Mouse (Mus musculus) retina, postnatal 7 days (tissue): ENCODE results near the gene Dlg5.

Experiments
- DNase-seq: peaks from one replicate; pipeline ENCODE4 v3.0.0-alpha.2; 2012; ENCODE audit warnings: low read depth, low spot score

Dlg5 gene

DNA sequence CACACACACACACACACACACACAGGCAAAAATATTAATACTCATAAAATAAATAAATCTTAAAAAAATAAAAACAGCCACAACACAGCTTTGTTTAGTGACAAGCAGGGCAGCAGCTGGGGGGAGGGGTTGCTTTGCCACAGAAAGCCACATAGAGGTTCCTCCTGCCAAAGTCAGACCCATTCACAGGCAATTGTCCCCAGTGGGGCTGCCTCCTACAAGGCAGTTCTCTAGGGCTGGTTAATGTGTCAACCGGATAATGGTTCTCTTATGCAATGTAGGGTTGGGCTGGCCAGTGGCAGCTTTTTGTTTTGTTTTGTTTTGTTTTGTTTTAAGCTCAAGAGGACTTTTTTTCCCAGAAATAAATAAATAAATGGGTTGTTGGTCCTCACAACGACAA lies 11.3 kb downstream of the Dlg5 start:
- no peak for DNase-seq

DNA sequence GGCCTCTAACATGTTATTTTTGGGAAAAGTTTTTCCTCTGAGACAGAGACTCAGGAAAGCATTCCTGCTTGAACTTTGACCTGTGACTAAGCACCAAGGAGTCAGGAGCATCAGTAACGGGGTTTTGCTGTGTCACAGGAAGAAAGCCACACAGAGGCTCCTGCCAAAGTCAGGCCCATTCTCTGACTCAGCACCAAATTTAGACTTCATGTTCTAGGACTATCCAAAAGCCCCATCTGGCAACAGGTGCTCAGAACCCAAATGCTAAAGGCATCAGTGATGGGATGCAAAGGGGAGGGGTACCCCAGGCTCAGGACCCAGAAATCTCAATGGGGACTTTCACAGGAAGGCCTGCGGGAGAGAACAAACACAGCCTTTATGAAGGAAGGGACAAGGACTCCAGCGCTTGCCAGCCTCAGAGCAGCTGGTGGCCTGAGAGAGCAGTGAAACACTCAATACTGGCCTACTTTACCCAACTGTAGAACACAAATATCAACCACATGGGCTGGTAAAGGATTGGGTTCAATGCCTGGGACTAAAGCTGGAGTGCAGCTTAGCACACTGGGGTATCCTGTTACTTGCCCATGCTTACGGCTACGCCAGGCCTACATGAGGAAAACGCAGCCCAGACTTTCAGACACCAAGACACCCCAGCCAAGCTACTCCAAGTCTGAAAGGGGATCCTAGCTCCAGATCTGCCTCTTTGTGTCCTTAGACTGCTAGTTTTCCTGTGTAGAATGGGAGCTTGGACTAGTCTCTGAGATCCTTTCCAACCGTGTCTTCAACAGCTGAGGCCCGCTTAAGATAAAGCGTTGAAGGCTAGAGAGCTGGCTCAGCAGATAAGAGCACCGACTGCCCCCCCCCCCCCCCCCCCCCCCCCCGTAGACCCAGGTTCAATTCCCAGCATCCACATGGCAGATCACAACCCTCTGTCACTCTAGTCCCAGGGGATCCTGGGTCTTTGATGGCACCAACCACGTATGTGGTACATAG lies 12.8 kb downstream of the Dlg5 start:
- DNase-seq: no peak

DNA sequence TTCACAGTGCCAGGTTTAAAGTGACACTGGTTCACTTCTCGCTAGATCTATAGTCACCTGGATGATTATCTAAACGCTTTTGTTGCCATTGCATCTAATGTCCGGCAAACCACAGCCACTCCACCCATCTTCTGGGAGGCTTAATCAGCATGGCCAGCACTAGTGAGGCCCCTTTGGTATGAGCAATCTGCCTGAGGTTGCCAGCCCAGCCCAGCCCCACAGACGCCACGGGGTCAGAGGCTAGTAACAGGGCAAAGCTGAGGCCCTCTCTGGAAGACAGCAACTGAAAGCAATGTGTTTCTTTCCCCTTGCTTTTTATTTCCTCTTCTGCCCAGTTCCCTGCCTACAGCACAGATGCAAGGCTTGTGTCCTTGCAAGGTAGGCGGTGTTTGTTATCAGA lies 17.2 kb downstream of the Dlg5 start:
- DNase-seq: no peak

DNA sequence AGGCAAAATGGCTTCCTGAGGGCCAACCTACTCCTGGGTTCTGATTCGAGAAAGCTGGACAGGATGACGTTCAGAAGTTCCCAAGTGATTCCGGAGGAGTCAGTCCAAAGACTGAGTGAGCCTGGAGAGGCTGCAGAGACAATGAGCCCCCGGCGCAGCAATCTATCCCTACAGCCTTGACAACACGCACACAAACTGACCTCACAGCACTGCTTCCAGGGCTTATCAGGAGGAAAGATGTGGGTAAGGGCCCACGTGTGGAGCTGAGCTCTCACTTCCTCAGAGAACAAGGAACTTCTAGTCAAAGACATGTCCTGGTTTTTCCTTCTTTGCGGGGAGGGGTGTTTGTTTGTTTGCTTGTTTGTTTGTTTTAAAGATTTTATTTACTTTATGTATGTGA lies 18.7 kb downstream of the Dlg5 start:
- no peak for DNase-seq

DNA sequence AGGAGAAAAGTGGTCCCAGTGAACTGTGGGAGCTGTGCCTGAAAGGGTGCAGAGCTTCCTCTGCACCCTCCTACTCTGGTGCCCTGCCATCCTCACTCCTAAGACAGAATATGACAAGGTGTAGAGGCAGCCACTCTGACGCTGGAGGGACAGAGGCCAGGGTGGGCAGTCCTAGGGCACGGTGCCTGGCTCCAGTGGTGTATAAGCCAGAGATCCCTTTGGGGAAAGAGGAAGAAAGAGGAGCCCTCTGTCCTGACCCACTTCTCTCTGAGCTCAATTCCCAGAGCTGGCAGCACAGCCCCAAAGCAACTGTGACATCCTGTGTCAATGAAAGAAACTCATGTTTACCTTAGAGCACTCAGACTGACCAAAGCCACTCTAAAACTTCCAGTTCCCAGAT lies 19.4 kb downstream of the Dlg5 start:
- DNase-seq: no peak

DNA sequence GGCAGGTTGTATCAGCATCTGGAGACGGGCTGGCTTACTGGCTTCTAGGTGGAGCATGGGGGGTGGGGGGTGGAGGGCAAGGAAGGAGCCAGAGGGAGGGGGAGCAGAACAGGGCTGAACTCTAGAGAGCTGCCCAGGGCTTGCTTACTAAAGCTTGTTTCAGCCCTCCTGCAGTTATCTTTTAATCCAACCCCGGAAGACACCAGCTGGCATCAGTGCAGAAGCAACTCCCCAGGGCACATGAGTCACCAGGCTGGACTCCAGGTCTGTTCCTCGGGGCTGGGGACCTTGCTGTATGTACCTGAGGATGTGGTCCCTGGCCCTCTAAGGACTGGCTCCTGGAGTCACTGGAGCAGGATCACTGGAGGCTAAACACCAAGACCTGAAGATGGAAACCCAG lies 23.0 kb downstream of the Dlg5 start:
- no peak for DNase-seq

DNA sequence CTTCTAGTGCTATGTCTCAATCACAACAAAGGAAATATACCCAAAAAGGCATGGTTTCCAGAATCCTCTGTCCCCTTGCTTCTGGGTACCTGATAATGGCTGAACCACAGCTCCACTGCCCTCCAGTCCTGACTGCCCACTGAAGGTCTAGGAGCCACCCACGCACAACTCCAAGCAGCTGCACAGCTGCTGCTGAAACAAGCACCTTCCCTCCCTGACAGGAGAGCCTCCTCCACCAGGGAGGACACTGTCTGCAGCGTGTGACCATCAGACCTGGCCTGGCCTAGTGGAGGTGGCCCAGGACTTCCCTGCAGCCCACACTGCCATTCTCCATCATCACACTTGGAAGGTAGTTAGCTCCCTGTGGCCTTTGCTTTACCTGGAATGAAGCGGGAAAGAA lies 23.4 kb downstream of the Dlg5 start:
- DNase-seq: no peak

DNA sequence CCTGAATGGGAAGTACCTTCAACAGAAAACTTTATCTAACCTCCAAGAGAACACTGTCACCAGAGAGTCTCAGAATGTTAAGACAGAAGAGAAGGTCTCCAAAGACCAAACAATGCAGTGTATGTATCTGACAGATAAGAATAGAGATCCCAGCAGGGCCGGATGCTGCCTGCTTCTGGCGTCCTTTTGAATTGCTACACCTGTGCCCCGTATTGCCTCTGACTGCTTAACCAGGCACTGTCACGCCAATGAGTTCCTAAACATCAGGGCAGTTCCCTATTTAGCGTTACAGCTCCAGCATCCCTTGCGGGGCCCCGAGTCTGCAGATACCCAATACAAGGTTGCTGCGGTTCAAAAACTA lies 28.4 kb downstream of the Dlg5 start:
- DNase-seq: no peak

DNA sequence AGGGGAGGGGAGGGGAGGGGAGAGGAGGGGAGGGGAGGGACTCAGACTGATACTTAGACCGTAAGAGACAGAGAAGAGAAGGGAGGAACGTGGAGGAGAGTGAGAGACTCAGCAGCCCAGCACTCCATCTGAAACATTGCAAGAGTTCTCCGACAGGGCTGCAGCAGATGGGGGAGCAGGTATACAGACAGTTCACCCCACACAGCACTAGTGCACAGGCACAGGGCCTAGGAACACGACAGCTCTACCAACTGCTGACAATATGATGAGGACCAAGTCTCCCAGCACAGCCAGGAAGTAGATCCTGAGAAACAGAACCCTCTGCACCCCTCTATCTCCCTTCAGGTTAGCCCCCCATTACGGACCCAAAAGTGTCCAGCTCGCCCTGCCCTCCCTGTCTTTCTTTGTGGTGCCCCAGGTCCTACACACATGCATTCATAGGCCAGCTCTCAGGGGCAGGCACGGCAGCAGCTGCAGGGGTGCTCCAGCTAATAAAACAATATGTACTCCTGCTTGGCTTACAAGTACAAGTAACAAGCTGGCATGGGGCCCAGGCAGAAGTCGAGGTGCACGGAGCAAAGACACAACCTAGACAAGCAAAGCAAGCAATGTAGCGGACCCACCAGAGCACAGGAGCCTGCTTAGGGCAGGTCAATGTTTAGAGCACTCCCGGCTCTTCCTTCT lies 28.9 kb downstream of the Dlg5 start:
- DNase-seq: no peak

DNA sequence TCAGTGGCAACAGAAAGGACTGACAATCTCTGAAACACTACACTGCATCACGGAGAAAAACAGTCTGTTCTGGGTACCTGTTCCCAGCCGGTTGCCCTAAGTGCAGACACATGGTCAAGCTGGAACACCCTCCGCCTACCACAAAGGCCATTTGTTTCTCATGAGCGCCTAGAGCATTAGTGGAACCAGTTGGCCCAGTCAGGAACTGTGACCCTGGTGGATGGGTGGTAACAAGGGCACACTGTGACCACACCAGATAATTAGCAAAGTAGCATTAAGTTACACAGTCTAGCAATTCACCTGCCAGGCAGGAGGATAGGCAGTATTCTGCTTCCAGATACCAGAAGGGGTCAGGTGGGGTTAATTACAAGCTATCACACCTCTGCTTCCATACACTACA lies 29.7 kb downstream of the Dlg5 start:
- DNase-seq: no peak

DNA sequence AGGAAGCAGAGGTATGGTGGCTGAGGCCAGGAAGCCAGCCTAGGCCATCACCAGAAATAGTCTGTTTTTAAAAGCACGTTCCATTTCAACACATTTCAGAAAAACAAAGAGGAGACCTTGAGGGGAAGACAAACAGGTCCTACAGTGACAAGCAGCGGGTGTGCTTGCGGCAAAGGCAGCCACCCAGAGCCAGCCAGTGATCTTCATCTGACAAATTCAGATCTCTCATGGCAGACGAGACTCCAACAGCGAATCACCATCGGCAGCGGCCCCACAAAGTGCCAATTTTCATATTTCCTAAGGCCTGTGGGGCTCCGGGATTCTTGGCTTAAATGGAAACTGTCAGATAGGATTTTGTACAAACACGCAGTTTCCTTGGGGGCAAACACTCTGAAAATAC lies 31.3 kb downstream of the Dlg5 start:
- no peak for DNase-seq

DNA sequence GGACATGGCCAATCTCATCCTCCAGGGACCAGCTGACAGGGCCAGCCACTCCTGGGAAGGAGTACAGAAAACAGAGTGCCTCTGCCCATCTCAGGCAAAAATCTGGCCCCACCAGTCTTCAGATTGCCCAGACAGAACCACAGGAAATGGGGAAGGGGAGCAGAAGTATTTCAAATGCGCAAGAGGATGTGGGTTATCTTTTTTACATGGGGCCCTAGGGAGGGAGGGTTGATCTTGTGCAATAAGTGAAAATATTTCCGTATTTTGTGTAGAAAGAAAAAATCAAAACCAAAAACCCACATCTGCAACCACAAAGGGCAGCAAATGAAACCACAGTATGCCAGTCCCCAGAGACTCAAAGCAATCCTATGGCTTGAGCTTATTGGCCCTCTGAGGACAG lies 32.4 kb downstream of the Dlg5 start:
- DNase-seq: no peak

DNA sequence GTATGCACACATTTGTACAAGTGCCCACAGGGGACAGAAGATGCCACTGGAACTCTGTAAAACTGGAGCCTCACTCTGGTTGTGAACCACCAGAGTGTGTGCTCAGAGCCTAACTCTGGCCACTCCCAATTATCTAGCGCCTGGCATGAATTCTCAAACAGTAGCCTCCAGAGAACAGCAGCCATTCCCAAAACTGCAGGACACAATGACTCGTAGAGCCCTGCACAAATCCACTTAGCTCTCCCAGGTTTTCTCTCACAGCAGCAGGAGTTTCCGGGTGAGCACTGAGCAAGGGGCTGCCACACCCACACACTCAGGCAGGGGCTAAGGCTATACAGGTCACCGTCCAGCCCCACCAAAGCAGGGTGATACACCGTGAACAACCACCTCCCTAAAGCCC lies 32.9 kb downstream of the Dlg5 start:
- DNase-seq: no peak

DNA sequence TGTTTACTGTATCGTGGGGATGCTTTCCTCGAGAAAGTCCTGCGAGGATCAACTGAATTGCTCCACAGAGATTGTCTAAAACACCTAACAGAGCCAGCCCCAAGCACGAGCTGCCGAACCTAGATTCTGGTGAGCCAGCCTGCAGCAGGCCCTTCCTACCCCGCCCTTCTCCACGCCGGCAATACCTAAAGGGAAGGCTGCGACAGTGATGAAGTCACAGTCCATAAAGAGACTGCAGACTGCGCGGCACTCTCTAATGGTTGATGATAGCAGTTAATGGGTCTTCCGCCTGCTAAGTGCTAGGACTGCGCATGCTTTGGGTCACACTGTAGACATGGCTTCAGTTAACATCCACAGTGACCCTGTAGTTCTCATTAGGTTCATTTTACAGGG lies 38.4 kb downstream of the Dlg5 start:
- no peak for DNase-seq

DNA sequence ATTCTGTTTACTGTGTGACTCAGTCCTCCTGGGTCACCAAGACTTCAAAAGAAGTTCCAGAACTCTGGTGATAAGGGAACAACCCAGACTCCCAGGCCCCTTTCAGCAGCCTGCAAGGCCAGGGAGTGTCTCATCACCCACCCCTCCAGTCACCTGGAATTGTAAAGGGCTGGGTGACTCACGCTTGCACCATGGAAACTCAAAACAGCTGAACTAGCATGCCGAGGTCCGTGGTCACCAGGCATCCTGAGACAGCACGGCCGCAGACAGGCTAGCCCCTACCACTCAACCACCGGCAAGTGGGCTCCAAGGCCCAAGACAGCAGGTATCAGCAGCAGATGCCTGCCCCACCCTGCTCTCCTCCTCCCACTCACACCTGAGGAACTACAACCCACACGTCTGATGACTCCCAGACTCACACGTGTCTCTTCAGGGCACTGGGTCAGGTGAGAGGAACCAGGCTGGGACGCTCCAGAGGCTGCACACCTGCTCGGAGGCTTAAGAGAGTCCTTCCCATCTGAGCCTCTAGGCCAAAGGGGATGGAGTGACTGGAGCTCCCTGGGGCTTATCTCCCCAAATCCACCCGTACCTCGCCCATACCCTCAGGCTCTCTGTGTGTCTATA lies 38.9 kb downstream of the Dlg5 start:
- no peak for DNase-seq

DNA sequence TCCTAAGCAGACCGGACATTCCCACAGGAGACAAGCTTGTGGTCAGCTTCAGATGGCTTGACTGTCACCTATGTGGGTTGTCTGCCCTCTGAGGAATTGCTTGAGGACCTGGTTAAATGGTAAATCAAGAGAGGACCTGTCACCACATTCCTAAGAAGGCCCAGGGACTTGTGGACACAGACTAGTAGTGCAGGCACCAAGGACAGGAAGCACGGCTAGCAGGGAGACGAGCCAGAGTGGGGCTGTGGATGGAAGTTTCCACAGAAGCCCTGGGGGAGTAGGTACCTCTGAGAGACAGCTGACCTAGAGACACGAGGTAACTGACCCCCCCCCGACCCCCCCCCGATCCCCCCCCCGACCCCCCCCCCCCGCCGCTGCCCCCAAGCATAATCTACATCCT lies 39.4 kb downstream of the Dlg5 start:
- DNase-seq: no peak

DNA sequence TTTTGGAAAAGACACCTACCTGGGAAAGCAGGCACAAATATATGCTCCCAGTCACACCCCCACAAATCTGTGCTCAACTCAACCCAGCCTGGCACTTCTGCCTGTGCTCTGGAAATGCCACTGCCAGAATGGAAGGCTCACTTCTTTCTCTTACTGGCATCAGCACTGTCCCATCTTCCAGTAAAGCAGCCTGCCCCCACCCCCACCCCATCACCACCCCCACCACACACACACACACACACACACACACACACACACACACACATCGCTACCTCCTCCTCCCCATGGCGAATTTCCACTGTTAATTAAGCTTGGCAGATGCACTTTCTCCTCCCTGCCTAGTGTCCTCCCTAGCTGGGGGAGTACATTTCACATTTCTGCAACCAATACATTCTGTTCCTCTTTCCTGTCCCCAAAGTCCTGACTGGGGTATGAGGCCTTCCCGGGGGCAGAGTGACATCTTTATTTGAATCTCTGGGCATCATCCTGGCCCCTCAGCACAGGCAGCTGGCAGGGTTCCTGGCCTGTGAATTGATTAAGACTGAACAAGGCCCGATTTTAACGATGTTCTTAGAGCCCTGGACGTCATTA lies 40.3 kb downstream of the Dlg5 start:
- no peak for DNase-seq

DNA sequence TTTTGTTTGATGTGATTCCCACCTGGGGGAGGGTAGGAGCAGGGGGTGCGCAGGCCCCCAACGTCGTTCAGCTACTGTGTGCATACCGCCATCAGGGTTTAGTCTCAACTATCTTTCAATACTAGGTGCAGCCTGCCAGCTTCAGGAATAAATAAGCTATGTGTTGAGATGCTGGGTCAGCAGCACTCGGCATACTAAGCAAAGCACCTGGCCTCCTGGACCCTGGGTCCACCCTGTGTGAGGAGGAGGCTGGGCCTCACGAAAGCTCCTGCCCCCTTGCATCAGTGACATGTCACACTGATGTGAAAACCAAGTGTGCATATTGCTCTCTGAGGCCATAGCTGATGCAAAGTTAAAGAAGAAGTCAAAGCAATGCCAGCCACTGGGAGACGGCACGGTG lies 42.5 kb downstream of the Dlg5 start:
- DNase-seq: no peak

DNA sequence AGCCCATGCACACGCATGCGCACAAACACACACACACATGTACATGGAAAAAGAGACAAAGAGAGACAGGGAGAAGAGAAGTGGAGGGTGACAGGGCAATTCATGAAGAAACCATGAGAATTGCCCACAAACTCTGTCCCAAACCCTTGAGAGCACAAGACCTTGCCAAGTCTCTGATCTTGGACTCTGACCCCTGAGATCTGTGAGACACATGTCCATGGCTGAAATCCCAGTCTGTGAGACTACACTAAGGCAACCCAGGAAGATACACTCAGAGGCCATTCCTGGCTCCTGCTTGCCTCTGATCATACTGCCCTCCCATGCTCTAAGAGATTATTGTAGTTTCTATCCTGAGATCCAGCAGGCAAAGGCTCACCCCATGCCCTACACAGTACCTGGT lies 44.9 kb downstream of the Dlg5 start:
- no peak for DNase-seq

DNA sequence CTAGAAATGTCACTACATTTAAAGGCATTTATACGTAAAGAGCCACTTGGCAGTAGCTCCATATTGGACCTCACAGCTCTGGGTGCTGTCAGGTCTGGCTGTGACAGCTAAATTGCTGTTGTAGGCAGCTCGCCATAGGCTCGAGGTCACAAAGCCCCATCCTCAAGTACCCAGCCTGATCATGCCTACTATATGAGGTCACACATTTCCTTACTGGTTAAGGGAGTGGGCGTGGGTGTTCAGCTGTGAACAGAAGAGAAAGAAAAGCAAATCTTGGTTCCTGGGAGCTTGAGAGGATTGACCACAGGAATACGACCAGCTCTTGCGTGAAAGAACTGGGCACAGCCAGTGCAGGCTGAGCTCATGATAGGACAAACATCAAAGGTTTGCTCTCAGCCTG lies 46.0 kb downstream of the Dlg5 start:
- DNase-seq: no peak

DNA sequence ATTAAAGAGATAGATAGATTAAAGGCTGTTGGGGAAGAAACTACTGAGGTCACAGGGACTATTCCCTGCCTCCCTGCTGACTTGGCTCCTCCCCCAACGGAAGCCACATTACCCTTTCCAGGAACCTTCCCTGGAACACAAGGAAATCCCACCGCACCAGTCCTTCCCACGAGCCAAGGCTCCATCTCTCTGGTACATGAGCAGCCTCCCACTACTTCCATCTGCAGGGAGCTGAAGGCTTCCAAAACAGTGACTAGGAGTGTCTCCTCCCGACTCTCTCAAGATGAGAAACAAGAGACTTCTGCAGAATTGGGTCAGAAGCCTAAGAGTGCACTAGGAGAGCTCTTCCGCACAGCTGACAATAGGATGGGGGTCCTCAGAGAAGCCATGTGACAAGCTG lies 47.9 kb downstream of the Dlg5 start:
- DNase-seq: no peak

DNA sequence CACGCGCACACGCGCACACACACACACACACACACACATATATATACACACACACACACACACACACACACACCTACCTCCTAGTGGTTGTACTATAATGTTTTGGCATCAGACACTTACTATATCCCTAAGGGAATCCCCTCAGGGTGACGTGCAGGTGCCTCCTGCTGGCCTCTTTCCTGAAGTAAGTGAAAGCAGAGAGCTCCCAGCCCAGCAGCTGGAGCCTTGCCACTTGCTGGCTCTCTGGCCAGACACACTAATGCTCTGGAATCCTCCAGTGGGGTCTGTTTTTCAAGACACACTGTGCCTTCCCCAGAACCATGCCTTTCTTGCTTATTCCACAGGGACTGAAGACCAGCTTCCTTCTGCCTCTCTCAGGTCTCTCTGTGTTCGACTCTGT lies 48.8 kb downstream of the Dlg5 start:
- no peak for DNase-seq
